Mouse (Mus musculus): ENCODE data around the gene Gm17402. TPM values are rescaled to one million over a fixed set of nuclear protein-coding genes. Genes with fewer than 3 reads are reported as not detected.

Gm17402 gene
- polyA plus RNA-seq (2021; fragmentation: Nextera tagmentation) = not detected in 2 replicates
- long read RNA-seq, experiment 1 = 0 reads
- long read RNA-seq, experiment 2 = 0 reads

GRCm38 (mm10) chr3:67375063-67375462 is at the start of gene Gm17402:
Gene Gm17402, minus strand, starts transcription at chr3:67375163.

GRCm38 (mm10) chr3:67373872-67374271 is 1.1 kb downstream of the Gm17402 start, which contains the start of gene Mlf1:
Gene Mlf1, plus strand, starts transcription at chr3:67374097.

Other genes with a start within 250 kb of the Gm17402 start
- gene Mlf1, start 1.1 kb downstream of the Gm17402 start, polyA plus RNA-seq (2021; fragmentation: Nextera tagmentation) = 4.4 and 12.1 TPM in 2 replicates
- 35.8 and 36.4 TPM in 2 replicates for gene Gfm1, start 54.9 kb upstream of the Gm17402 start, polyA plus RNA-seq (2021; fragmentation: Nextera tagmentation)
- 144 and 149 TPM in 2 replicates for gene Lxn, start 88.8 kb upstream of the Gm17402 start, polyA plus RNA-seq (2021; fragmentation: Nextera tagmentation)
- gene Rarres1, start 140.4 kb upstream of the Gm17402 start, polyA plus RNA-seq (2021; fragmentation: Nextera tagmentation) = 1.5 and 2.7 TPM in 2 replicates
- 35.4 and 35.8 TPM in 2 replicates for gene Mfsd1, start 207.6 kb upstream of the Gm17402 start, polyA plus RNA-seq (2021; fragmentation: Nextera tagmentation)

Data from layer of hippocampus, adult 6 months (tissue).